Mouse (Mus musculus): Measurements from ENCODE around the gene Polg. TPM values are rescaled to one million over a fixed set of nuclear protein-coding genes. Genes with fewer than 3 reads are reported as not detected.

Gene Polg
- polyA plus RNA-seq, 1 experiment = 37.8 TPM

- Histone ChIP-seq H3K36me3 (ENCODE audit: control insufficient read depth, insufficient read depth) (peaks cover 6% of the 10 kb centered on the region), H3ac (ENCODE audit: control insufficient read depth, insufficient read length, low read depth) (no peak overlapping the region), H3K79me2 (ENCODE audit: control insufficient read depth, insufficient read depth) (no peaks in the 10 kb centered on the region), H3K79me3 (ENCODE audit: low read depth) (no peaks in the 10 kb centered on the region), H3K27me3 (ENCODE audit: control insufficient read depth, insufficient read depth, insufficient read length) (no peaks in the 10 kb centered on the region), H3K4me3 (ENCODE audit: insufficient read depth, poor library complexity, severe bottlenecking) (no peak overlapping the region)
- no peak for TF ChIP-seq MYOD1 (IDR thresholded peaks at IDR 0.05; ENCODE audit: control insufficient read depth, insufficient read length, low read depth)
- no peak for TF ChIP-seq USF1 (IDR thresholded peaks at IDR 0.05; ENCODE audit: low read depth)
- no peak for TF ChIP-seq MYOG (IDR thresholded peaks at IDR 0.05; ENCODE audit: control insufficient read depth, extremely low read depth, insufficient read length)
- no peak for TF ChIP-seq MAX (IDR thresholded peaks at IDR 0.05)
- TF ChIP-seq CTCF (IDR thresholded peaks at IDR 0.05; ENCODE audit: control insufficient read depth, insufficient read depth, insufficient read length) = no peak
- no peak for TF ChIP-seq FOSL1 (IDR thresholded peaks at IDR 0.05; ENCODE audit: insufficient read depth, low read length, poor library complexity, severe bottlenecking)
- TF ChIP-seq CEBPB (IDR thresholded peaks at IDR 0.05; ENCODE audit: low read depth) = no peak
These were observed 46.2 kb downstream of the Polg start for GRCm38 (mm10) chr7:79419950-79420349.

- H3K27me3 ChIP-seq (ENCODE audit: control insufficient read depth, insufficient read depth, insufficient read length) = no peaks in the 10 kb centered on the region
- H3K4me3 ChIP-seq (ENCODE audit: insufficient read depth, poor library complexity, severe bottlenecking) = no peak overlapping the region
- H3K79me2 ChIP-seq (ENCODE audit: control insufficient read depth, insufficient read depth) = no peaks in the 10 kb centered on the region
- no peaks in the 10 kb centered on the region for H3K79me3 ChIP-seq (ENCODE audit: low read depth)
- TF ChIP-seq FOSL1 (IDR thresholded peaks at IDR 0.05; ENCODE audit: insufficient read depth, low read length, poor library complexity, severe bottlenecking) = no peak
- no peak for TF ChIP-seq CTCF (IDR thresholded peaks at IDR 0.05; ENCODE audit: control insufficient read depth, insufficient read depth, insufficient read length)
- TF ChIP-seq MYOD1 (IDR thresholded peaks at IDR 0.05; ENCODE audit: control insufficient read depth, insufficient read length, low read depth) = no peak
- no peak for TF ChIP-seq MAX (IDR thresholded peaks at IDR 0.05)
- no peak for TF ChIP-seq CEBPB (IDR thresholded peaks at IDR 0.05; ENCODE audit: low read depth)
- no peak for TF ChIP-seq USF1 (IDR thresholded peaks at IDR 0.05; ENCODE audit: low read depth)
- TF ChIP-seq MYOG (IDR thresholded peaks at IDR 0.05; ENCODE audit: control insufficient read depth, extremely low read depth, insufficient read length) = no peak
- no peak overlapping the region for H3ac ChIP-seq (ENCODE audit: control insufficient read depth, insufficient read length, low read depth)
- H3K36me3 ChIP-seq (ENCODE audit: control insufficient read depth, insufficient read depth) = peaks cover 6% of the 10 kb centered on the region
These were observed 51.5 kb downstream of the Polg start for GRCm38 (mm10) chr7:79414449-79415375.

GRCm38 (mm10) chr7:79400296-79400695, 65.9 kb downstream of the Polg start:
- Histone ChIP-seq H3ac (ENCODE audit: control insufficient read depth, insufficient read length, low read depth) (no peak overlapping the region), H3K36me3 (ENCODE audit: control insufficient read depth, insufficient read depth) (peaks cover 6% of the 10 kb centered on the region), H3K27me3 (ENCODE audit: control insufficient read depth, insufficient read depth, insufficient read length) (no peaks in the 10 kb centered on the region), H3K79me3 (ENCODE audit: low read depth) (no peaks in the 10 kb centered on the region), H3K79me2 (ENCODE audit: control insufficient read depth, insufficient read depth) (no peaks in the 10 kb centered on the region), H3K4me3 (ENCODE audit: insufficient read depth, poor library complexity, severe bottlenecking) (no peak overlapping the region)
- TF ChIP-seq FOSL1 (IDR thresholded peaks at IDR 0.05; ENCODE audit: insufficient read depth, low read length, poor library complexity, severe bottlenecking) (no peak), USF1 (IDR thresholded peaks at IDR 0.05; ENCODE audit: low read depth) (no peak), CTCF (IDR thresholded peaks at IDR 0.05; ENCODE audit: control insufficient read depth, insufficient read depth, insufficient read length) (no peak), MYOD1 (IDR thresholded peaks at IDR 0.05; ENCODE audit: control insufficient read depth, insufficient read length, low read depth) (no peak), CEBPB (IDR thresholded peaks at IDR 0.05; ENCODE audit: low read depth) (no peak), MAX (IDR thresholded peaks at IDR 0.05) (no peak), MYOG (IDR thresholded peaks at IDR 0.05; ENCODE audit: control insufficient read depth, extremely low read depth, insufficient read length) (no peak)

- no peaks in the 10 kb centered on the region for H3K27me3 ChIP-seq (ENCODE audit: control insufficient read depth, insufficient read depth, insufficient read length)
- no peak overlapping the region for H3ac ChIP-seq (ENCODE audit: control insufficient read depth, insufficient read length, low read depth)
- no peaks in the 10 kb centered on the region for H3K79me3 ChIP-seq (ENCODE audit: low read depth)
- TF ChIP-seq CEBPB (IDR thresholded peaks at IDR 0.05; ENCODE audit: low read depth) = no peak
- TF ChIP-seq USF1 (IDR thresholded peaks at IDR 0.05; ENCODE audit: low read depth) = no peak
- no peaks in the 10 kb centered on the region for H3K79me2 ChIP-seq (ENCODE audit: control insufficient read depth, insufficient read depth)
- H3K4me3 ChIP-seq (ENCODE audit: insufficient read depth, poor library complexity, severe bottlenecking) = no peak overlapping the region
- H3K36me3 ChIP-seq (ENCODE audit: control insufficient read depth, insufficient read depth) = peaks cover 6% of the 10 kb centered on the region
These were observed 67.2 kb downstream of the Polg start for GRCm38 (mm10) chr7:79398971-79399370.

- Histone ChIP-seq H3K79me3 (ENCODE audit: low read depth) (no peaks in the 10 kb centered on the region), H3K79me2 (ENCODE audit: control insufficient read depth, insufficient read depth) (no peaks in the 10 kb centered on the region), H3K4me3 (ENCODE audit: insufficient read depth, poor library complexity, severe bottlenecking) (no peak overlapping the region), H3ac (ENCODE audit: control insufficient read depth, insufficient read length, low read depth) (no peak overlapping the region), H3K36me3 (ENCODE audit: control insufficient read depth, insufficient read depth) (peaks cover 6% of the 10 kb centered on the region), H3K27me3 (ENCODE audit: control insufficient read depth, insufficient read depth, insufficient read length) (no peaks in the 10 kb centered on the region)
- no peak for TF ChIP-seq MYOD1 (IDR thresholded peaks at IDR 0.05; ENCODE audit: control insufficient read depth, insufficient read length, low read depth)
- no peak for TF ChIP-seq MYOG (IDR thresholded peaks at IDR 0.05; ENCODE audit: control insufficient read depth, extremely low read depth, insufficient read length)
- no peak for TF ChIP-seq USF1 (IDR thresholded peaks at IDR 0.05; ENCODE audit: low read depth)
- TF ChIP-seq MAX (IDR thresholded peaks at IDR 0.05) = no peak
- TF ChIP-seq CEBPB (IDR thresholded peaks at IDR 0.05; ENCODE audit: low read depth) = no peak
- TF ChIP-seq CTCF (IDR thresholded peaks at IDR 0.05; ENCODE audit: control insufficient read depth, insufficient read depth, insufficient read length) = no peak
- TF ChIP-seq FOSL1 (IDR thresholded peaks at IDR 0.05; ENCODE audit: insufficient read depth, low read length, poor library complexity, severe bottlenecking) = no peak
These were observed 67.7 kb downstream of the Polg start for GRCm38 (mm10) chr7:79398426-79398825.
